Mouse (Mus musculus): ENCODE data around the gene Map3k11. TPM values are rescaled to one million over a fixed set of nuclear protein-coding genes. Genes with fewer than 3 reads are reported as not detected.
"Not testable (repeated sequence)": the region's sequence is repeated elsewhere in the genome, so short reads cannot be mapped to it uniquely, and the experiment has no call there.

Gene Map3k11
- total RNA-seq, 2 experiments from 2014 or later: 13.0 to 16.1 TPM

DNA sequence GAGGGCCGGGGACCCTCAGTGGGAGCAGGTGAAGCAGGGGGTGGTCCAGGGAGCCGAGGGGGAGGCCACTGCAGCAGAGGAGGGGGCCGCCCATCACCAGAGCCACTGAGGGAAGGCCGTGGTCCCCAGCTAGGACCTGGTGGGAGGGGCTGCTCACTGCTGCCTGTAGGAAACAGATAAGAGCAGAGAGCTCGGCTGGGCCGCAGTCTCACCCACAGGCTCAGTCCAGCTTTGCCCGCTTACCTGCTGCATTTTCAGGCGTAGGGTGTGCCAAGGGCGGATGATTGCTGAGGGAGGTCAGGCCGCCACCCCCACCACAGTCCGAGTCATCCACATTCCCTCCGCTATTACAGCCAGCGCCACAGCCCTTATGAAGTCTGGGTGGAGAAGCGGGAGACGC, 23.1 kb upstream of the Map3k11 start:
- no peak for DNase-seq (ENCODE audit: low spot score in 2 of 2)

- DNase-seq (ENCODE audit: low spot score in 2 of 2): no peak
These were observed 22.2 kb upstream of the Map3k11 start for GRCm38 (mm10) chr19:5666386-5666785.

GRCm38 (mm10) chr19:5668372-5668771, 20.2 kb upstream of the Map3k11 start:
- no peak for DNase-seq (ENCODE audit: low spot score in 2 of 2)

DNA sequence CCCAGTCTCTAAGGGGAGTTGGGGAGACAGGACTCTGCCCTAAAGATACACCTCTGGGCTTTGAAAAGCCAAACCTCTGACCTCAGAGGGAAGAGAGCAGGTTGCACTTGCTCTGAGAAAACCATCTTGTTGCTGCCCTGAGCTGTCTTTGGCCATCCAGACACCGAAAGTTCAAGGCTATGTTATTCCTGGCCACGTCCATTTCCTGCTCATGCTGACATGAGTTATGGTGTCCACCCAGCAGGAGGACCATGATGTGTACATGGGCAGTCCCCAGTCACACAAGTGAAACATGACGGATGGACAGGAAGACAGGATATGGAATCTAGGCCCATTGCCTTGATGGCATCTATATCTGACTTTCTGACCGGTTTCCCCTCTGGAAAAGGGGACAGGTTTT, 8.1 kb upstream of the Map3k11 start:
- no peak for DNase-seq (ENCODE audit: low spot score in 2 of 2)

DNA sequence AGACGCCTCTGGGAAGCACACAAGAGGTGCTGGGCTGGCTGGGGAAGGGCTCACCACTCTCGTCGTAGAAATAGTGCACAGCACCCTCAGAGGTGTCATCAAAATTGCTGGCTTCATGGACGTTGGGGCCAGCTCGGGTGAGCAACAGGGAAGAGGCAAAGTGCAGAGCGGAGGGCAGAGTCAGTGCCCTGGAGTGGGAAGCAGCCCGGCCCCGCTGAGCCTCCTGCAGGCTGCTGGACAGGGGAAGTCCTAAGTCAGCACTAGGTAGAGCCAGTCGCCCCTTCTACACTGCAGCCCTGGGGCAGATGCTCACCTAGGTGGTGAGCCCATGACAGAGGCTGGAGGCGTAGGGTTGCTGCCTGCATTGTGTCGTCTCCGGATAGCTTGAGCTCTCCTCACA, 4.3 kb upstream of the Map3k11 start:
- DNase-seq (ENCODE audit: low spot score in 2 of 2): no peak

DNA sequence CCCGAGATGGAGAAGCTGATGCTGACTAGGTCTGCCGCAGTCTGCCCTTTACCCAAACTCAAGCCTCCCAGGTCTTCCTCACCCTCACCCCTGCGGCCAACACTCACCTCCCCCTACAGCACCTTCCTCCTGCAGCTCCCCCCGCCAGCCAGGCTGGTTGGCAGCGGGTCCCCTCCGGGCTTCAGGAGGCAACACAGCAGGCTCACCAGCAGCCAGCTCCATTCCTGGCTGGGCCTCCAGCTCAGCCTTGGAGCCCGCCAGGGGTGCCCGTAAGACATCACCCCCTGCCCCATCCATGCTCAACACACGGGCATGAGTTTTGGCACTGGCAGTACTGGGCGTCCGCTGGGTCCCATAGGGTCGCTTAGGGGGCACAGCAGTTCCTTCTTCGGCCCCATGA, 3.6 kb upstream of the Map3k11 start:
- no peak for DNase-seq (ENCODE audit: low spot score in 2 of 2)

DNA sequence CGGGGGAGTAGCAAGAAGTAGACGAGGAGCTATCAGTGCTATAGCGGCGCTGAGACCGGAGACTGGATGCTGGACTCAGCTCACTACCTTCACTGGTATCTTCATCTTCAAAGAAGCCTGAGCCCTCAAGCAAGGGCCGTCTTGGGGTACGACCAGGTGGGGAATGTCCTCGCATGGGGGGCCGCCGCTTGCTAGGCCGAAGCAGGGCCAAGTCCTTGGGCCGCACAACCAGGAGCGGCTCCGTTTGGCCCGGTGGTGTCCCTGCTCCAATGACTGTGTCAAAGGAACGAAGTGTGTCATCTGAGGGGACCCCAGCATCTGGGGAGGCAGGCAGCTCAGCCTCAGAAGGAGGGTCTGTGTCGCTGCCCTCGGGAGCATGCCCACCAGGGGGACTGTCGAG, 3.1 kb upstream of the Map3k11 start:
- DNase-seq (ENCODE audit: low spot score in 2 of 2): no peak

GRCm38 (mm10) chr19:5685861-5686260, 2.7 kb upstream of the Map3k11 start:
- DNase-seq (ENCODE audit: low spot score in 2 of 2): no peak

GRCm38 (mm10) chr19:5686437-5686836, 2.1 kb upstream of the Map3k11 start:
- DNase-seq (ENCODE audit: low spot score in 2 of 2): no peak

DNA sequence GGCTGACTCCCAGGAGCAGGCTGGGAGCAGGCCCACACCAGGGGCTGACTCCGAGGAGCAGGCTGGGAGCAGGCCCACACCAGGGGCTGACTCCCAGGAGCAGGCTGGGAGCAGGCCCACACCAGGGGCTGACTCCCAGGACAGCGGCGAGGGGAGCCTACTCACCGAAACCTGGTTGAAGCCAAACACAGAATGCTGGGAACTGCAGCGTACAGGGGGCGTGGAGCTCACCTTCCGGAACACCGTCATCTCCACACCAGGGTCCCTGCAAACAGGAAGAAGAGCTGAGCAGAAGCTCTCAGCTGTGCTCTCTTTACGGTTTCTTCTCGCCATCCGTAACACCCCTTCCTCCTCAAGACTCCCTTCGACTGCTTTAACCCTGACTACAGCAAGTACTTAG, 1.6 kb upstream of the Map3k11 start:
- DNase-seq (ENCODE audit: low spot score in 2 of 2): not testable (repeated sequence)

- DNase-seq (ENCODE audit: low spot score in 2 of 2): no peak
These were observed 804 bp upstream of the Map3k11 start for GRCm38 (mm10) chr19:5687738-5688137.

DNA sequence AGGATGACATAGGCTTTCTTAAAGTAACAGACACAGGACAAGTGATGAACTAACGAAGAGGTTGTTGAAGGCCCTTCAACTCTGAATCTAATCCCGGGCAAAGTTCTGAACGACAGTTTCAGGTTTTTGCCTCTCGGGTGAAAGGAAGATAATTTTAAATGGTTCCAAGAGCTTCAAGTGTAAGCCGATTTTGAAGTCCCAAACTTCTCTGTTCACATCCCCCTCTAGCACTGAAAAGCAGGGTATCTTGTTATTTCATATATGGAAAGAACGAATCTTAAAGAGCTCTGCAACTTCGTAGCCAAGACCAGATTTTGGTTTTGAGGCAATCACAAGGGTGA, 516 bp downstream of the Map3k11 start:
- no peak for DNase-seq (ENCODE audit: low spot score in 2 of 2)

GRCm38 (mm10) chr19:5689565-5690342, 1.2 kb downstream of the Map3k11 start:
- DNase-seq (ENCODE audit: low spot score in 2 of 2): peak; percentile 62 to 73

GRCm38 (mm10) chr19:5690343-5690735, 1.8 kb downstream of the Map3k11 start:
- no peak for DNase-seq (ENCODE audit: low spot score in 2 of 2)

- DNase-seq (ENCODE audit: low spot score in 2 of 2): no peak
These were observed 3.1 kb downstream of the Map3k11 start for GRCm38 (mm10) chr19:5691601-5692000.

DNA sequence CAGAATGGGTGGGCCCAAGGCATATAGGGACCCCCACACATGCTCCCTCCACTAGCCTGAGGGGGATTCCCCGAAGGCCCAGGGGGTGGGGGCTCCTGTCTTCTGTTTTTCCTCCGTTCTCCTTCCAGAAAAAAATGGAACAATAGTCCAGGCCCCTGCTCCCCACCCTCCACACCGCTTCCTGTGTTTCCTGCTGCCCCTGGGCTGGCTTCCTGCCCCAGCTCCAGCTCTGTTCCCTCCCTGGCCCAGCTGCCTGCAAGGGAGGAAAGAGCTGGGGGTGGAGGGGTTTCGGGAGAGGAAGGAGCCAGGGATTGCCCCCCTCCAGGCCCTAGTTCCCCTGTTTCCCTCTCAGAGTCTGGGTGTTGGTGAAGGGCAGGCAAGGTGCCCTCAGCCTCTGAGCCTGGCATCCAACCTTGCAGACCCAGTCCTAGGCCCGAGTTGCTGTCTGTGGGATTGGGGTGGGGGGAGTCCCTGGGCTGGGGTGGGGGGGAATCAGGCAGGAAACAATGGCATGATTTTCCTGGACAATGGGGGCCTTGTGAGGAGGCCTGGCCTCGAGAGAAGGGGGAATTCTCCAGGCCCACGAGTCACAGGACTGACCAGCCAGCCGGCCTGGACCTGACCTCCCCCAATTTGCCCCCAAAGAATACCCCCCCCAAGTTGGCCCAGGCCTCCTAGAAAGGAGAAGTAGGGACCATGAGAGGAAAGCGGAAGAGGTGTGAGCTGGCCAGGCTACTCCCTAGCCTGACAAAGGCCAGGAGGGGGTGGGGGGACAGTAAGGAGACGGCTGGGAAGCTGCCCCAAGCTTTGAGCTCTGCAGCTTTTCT, 3.8 kb downstream of the Map3k11 start:
- DNase-seq (ENCODE audit: low spot score in 2 of 2): peak in 1 of 2 experiments; percentile 49

GRCm38 (mm10) chr19:5692913-5693396, 4.4 kb downstream of the Map3k11 start:
- DNase-seq (ENCODE audit: low spot score in 2 of 2): no peak

- DNase-seq (ENCODE audit: low spot score in 2 of 2): no peak
These were observed 5.3 kb downstream of the Map3k11 start for GRCm38 (mm10) chr19:5693801-5694200.

DNA sequence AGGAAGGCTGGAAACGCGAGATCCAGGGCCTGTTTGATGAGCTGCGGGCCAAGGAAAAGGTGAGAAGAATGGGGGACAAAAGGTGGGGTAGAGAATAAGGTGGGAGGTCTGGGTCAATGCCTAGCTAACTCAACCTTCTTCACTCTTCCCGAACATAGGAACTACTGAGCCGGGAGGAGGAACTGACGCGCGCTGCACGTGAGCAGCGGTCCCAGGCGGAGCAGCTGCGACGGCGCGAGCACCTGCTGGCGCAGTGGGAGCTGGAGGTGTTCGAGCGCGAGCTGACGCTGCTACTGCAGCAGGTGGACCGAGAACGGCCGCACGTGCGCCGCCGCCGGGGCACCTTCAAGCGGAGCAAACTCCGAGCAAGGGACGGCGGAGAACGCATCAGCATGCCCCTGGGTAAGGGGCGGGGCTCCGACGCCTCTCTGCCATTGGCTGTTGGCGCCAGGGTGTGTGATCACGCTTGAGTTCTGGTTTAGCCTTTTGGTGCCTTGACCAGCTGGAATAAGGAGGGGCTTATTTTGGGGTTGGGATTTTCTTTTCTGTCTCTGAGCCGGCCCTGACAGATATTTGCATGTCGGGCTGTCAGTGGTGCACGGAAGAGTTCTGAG, 7.4 kb downstream of the Map3k11 start:
- no peak for DNase-seq (ENCODE audit: low spot score in 2 of 2)

DNA sequence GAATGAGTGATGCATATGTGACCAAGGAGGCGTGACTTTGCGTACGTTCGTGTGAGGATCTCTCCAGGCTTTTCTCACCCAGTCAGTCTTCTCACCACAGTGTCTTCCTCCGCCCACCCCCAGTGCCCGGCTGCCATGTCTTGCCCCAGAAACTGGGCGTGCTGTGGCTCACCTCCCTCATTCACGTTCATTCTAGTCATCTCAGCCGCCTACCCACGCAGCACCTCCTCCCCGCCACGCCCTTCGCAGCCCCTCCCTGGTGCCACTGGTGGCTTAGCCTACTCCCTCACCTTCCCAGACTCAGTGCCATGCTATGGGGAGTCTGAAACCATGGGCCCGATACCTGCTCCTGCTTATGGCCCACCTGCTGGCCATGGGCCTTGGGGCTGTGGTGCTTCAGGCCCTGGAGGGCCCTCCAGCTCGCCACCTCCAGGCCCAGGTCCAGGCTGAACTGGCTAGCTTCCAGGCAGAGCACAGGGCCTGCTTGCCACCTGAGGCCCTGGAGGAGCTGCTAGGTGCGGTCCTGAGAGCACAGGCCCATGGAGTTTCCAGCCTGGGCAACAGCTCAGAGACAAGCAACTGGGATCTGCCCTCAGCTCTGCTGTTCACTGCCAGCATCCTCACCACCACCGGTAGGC, 15.7 kb downstream of the Map3k11 start, which contains the start of gene Kcnk7:
Kcnk7 (plus strand) TSS at position 205 of the 638 bp plus-strand sequence.
- no peak for DNase-seq (ENCODE audit: low spot score in 2 of 2)

DNA sequence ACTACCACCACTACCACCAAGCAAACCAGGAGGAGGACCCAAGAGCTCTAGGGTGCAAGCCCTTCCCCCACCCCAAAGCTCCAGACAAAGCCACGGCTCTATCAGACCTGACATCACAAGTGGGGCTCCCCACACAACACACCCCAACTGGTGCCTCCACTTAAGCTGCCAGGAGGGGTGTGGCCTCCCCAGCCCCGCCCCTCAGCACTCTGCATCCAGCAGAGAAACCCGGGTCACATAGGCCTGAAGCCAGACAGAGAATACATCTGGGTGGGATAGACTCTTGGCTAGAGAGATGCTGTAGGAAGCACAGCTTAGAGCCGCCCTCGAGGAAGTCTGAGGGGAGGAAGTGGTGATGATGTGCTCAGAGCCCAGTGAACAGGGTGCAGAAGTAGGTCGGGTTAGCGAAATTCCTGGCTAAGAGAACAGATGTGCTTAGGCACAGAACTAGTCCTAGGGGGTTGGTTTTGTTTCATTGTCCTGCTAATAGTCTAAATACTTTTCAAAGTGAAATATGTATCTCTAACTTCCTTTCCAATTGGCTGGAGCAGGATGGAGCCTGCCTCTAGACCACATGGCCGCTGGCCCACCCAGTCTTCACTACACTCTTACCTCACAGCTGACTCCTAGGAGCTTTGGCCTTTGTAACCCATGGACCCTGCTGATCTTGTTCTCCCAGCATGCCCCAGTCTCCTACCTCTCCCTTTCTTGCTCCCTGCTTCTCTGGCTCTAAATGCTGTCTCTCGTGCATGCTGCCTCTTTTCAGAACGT, 16.4 kb downstream of the Map3k11 start:
- no peak for DNase-seq (ENCODE audit: low spot score in 2 of 2)
